Mouse (Mus musculus) CD4-positive naive resting alpha-beta T cell, adult 76 days (primary cell): ENCODE measurements around the gene Aadacl2. TPM values are rescaled to one million over a fixed set of nuclear protein-coding genes. Genes with fewer than 3 reads are reported as not detected.

ENCODE experiments used
- total RNA-seq: library from RNA; stranded (reverse); gene quantifications from one replicate; pipeline ENCODE4 v1.2.4, GENCODE M21; 2023

Aadacl2 gene
- not detected for total RNA-seq

DNA sequence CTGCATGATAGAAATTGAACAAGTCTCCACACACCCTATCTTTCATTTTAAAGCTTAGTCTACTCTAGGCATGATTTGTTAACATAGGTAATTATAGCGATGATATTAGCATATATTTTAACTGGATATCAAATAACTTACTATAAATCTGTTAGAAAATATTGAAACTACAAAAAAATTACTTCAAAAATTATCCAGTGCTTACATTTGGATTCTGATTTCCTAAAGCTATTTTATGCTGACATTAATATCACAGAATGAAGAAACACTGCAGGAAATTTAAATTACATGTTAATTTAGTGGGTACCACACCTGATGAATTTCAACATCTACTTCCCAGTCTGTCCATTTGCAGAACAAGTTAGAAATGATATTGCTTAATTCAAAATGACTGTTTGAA is at the start of gene Aadacl2:
Gene Aadacl2 (plus strand): TSS at position 301 of the 400 bp plus-strand sequence.

GRCm38 (mm10) chr3:60025417-60025816 is 18.9 kb downstream of the Aadacl2 start, which contains the start of gene Aadac:
TSS of gene Aadac (plus strand) at chr3:60025717.

Other genes starting within 250 kb of the Aadacl2 start
- gene Gm8298, start 145.7 kb upstream of the Aadacl2 start, total RNA-seq = not detected
- gene C130079G13Rik, start 81.5 kb upstream of the Aadacl2 start, total RNA-seq = not detected
- not detected for gene Aadac, start 19.0 kb downstream of the Aadacl2 start, total RNA-seq
- not detected for gene Sucnr1, start 75.1 kb downstream of the Aadacl2 start, total RNA-seq